Mouse (Mus musculus) hematopoietic stem cell, adult 5-6 weeks (primary cell): ENCODE results near the gene Ptcd3. TPM values are rescaled to one million over a fixed set of nuclear protein-coding genes. Genes with fewer than 3 reads are reported as not detected.
"Not testable (repeated sequence)": the region's sequence is repeated elsewhere in the genome, so short reads cannot be mapped to it uniquely, and the experiment has no call there.

Source experiments
- ATAC-seq, 2 experiments: fragments of 125-278 bp in 1 of 2; replicated peaks in 1 of 2; 2 replicates each; pipeline ENCODE4 v1.8.0; 2016 to 2017; ENCODE audit warnings: inconsistent platforms in 2 of 2, mild to moderate bottlenecking in 2 of 2, moderate number of reproducible peaks in 2 of 2, low read depth in 1 of 2, moderate TSS enrichment in 1 of 2; ENCODE audit not compliant: low FRiP score in 2 of 2, poor library complexity in 2 of 2, severe bottlenecking in 2 of 2, insufficient read depth in 1 of 2, low TSS enrichment in 1 of 2
- total RNA-seq: library from RNA; stranded (forward); fragments of 172-1452, 232-1000 nt; gene quantifications from 2 replicates; pipeline ENCODE4 v1.2.3, GENCODE M21; 2017

Gene Ptcd3
- total RNA-seq, 1 experiment from 2014 or later, result 188 TPM

DNA sequence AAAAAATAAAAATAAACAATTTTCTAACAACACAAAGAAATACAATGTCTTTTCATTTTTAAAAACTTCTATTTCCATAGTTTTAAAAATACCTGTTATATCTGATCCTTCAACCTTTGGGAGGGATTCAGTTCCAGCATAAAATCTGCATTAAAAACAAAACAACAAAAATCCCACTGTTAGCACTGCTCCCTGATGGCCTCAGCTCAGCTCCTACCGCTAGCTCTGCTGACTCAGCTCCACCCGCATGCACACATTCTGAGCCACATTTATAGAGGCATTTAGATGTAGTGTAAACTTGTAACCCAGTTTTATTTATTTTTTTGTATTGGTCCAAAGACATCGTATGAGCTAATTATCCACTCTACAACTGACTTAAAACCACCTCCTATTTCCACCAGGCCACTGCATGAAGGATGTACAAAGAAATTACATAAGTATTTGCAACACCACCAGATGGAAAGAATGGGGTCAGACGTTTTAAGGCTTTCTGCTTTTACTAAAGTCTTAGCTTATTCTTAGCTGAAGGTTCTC, 781 bp downstream of the Ptcd3 start:
- no peak for ATAC-seq

DNA sequence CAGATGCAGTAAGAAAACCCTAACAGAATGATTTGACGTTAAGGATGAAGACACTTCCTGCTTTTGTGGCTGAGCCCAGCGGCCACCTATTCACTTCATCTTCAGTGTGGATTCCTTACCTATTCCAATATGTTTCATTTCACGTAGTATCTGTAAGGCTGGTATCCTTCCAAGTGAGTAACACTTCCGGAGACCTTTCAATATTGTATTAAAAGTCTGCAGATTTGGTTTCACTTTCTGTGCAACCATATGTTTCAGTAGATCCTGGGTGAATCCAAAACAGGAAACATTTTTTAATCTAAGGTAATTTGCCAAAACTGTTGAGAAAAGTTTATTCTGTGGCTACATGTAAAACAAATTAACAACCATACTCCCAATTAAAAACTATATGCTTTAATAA, 15.3 kb downstream of the Ptcd3 start:
- no peak for ATAC-seq

DNA sequence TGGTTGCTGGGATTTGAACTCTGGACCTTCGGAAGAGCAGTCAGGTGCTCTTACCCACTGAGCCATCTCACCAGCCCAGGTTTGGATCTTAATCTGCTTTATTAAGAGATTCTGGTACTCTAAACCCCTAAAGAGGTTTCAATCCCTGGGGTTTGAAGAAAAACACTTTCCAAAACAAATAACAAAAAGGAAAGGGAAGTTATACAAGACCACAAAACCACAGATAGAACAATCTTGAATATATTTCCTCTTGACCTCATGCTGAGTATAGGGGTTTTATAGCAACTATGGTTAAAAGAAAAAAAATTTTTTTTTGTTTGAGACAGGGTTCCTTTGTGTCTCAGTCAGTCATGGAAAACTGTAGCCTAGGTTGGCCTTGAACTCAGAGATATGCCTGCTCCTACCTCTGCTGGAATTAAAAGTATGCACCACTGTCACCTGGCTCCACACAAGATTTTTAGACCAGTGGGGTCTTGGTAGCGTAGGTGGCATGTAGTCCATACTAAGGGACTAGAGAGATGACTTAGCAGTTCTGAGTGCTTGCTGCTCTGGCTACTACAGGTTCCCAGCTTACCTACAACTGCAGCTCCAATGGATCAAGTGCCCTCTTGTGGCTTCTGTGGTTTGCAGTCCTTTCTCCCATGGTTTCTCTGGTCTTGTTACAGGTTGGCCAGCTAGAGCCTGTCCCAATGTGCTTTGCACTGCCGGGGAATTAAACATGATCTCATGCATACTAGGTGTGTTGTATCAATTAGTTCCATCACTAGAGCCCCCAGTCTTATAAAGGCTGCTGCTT, 30.4 kb downstream of the Ptcd3 start:
- ATAC-seq, result peak; percentile 37 to 44; a peak in 3 of 4 replicates

DNA sequence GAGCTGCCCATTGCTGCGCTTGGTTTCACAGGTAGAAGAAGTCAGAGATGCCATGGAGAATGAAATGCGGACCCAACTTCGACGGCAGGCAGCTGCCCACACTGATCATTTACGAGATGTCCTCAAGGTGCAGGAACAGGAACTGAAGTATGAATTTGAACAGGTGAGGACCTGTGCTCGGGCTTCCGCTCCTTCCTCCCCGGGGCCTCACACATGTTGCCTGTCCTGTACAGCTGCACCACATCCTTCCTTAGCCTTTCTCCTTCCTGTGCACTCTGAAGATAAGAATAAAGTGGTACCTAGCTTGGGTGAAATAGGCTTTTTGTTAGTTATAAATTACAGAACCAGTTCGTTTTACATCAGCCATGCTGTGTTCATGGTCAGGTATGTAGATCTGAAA, 37.2 kb downstream of the Ptcd3 start:
- peak; percentile 81 to 83 for ATAC-seq

DNA sequence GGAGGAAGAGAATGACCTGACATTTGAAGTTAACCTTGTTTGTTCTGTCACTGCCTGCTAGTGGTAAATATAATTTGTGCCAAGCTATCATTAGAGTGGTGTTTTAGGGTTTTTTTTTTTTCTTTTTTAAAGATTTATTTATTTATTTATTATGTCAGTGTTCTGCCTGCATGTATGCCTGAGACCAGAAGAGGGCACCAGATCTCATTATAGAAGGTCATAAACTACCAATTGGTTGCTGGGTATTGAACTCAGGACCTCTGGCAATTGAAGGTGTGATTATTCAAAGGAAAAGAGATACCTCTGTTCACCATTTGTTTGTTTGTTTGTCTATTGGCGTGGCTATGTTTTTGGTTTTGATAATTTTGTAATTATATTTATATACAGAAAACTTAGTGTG, 39.7 kb downstream of the Ptcd3 start:
- no peak for ATAC-seq

DNA sequence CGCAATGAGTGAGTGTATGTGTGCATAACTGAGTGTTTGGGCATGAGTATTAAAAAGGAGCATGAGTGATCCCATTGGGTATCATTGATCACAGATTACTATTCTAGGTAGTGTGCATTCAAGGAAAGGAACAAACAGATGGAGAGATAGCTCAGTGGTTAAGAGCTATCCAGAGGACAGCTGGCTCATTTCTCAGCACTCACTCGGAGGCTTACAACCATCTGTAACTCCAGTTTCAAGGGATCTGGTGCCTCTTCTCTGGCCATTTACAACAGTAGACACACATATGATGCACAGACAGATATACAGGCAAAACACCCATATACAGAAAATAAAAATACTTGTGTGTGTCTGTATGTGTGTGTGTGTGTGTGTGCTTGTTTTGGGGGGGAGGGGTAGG, 40.8 kb downstream of the Ptcd3 start:
- ATAC-seq, result no peak

DNA sequence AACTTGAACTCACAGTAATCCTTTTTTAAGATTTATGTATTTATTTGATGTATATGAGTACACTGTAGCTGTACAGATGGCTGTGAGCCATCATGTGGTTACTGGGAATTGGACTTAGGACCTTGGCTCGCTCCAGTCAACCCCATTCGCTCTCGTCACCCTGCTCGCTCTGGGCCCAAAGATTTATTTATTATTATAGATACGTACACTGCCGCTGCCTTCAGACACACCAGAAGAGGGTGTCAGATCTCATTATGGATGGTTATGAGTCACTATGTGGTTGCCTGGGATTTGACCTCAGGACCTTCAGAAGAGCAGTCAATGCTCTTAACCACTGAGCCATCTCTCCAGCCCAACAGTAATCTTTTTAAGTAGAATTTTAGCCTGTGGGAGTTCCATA, 61.6 kb downstream of the Ptcd3 start:
- not testable (repeated sequence) for ATAC-seq

DNA sequence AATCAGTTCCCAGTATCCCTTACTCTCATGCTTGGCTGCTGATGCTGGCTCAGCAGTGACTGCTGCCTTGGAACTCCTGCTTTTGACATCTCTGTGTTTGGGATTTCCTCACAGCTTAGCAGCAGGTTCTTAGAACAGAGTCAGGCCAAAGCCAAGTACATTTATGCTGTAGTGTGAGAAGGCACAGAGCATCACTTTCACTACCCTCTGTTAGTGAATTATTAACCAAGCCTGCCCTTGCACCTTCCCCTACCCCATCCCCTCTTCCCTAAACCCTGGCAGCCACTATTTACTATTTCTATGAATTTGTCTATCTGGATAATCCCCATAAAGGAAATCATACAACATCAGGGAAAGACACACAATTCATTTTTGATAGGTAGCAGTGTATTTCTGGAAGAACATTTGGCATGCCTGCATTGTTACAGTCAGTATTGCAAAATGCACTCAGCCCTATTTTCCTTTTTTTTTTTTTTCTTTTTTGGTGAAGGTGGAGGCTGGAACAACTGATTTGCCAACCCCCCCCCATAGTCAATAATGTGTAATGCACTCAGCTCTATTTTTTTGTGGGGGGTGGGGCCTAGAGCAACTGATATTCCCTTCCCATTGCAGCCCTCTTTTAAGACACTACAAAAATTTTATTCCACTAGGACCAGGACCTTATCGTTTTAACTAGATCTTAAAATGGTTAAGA, 67.8 kb downstream of the Ptcd3 start:
- no peak for ATAC-seq

DNA sequence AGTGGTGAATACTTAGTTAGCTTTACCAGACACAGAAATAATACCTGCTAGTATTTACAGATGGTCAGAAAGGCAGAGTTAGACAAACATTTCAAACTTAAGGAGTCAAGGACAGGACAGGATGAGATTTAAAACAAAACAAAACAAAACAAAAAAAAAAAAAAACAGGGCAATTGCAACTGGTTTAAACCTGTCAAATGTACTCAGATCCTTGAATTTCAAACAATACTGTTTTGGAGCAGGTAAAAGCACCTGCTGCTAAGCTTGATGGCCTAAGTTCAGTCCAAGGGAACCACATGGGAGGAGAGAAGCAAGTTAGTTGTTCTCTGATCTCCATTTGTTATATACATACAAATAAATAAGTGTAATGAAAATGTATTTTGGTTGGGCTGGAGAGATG, 68.7 kb downstream of the Ptcd3 start:
- no peak for ATAC-seq

DNA sequence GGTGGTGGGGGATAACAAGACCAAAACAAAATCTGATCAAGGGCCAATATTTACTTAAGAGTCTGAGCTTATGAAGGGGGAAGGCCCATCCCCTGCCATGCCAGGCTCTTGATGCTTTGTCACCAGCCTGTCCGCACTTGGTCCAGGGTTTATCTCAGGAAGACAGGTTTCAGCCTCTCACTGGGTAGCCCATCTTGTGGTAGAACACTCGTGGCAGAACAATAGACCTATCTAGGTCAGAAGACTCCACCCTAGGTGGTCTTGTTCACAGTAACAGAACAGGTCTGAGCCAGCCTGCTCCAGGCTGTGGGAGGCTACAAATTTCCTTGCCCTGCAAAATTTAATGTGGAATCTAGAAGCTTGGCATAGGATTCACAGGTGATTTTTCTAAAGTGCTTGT, 71.7 kb downstream of the Ptcd3 start:
- ATAC-seq, result no peak

DNA sequence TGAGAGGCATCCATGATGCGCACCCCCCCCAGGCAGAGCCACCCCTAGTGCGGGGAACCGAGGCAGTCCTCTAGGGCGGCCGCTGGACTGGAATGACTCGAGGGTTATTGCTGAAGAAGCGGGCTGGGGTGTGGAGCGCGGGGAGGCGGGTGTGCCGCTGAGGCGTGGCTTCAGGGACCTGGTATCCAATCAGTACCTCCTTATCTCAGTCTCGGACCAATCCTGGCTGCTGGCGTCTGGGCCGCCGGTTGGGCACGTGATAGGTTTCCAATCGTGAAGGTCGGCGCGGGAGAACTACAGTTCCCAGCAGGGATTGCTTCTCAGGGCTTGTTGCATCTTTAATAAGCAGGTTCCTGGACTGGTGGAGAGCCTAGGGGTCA, 77.0 kb downstream of the Ptcd3 start:
- peak; percentile 98 to 99 for ATAC-seq

DNA sequence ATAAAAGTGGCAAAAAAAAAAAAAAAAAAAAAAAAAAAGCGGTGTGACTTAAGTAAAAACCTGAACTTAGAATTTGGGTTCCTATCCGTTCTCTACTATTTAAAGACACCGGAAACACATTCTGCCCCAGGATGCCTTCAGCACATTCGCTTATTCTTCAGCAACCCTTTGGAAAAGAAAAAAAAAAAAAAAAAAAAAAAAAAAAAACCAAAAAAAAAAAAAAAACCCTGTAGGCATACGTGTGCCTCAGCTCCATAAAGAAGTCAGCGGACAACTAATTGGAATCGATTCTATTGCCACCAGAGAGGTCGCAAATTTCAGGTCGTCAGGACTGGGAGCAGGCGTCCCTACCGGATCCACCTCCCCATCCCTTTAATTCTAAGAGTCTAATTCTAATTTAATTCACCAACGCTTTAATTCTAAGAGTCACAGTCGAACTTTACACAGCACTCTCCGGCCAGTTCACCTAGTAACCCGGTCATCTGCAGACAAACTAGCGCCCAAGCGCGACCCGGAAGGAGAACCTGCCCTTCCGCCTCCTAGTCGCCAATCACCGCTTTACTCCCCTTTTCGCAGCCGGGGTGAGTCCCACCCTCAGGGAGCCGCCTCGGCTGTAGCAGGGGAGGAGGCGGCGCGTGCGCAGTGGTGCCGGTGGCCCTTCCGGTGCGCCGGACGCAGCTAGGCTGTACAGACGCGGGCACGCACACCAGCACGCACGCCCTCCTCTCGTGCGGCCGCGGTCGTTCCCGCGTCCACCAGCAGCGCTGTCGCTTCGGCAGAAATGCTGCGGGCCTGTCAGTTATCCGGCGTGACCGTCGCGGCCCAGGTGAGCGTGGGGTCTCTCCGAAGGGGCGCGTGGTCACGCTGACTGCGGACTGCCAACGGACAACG, 77.6 kb downstream of the Ptcd3 start, which contains the start of gene Immt:
Gene Immt, plus strand, starts transcription at position 642 of the 891 bp plus-strand sequence.
- ATAC-seq, result peak; percentile 90 to 94

Other genes starting within 250 kb of the Ptcd3 start
- 0.06 TPM in 1 of 2 replicates, not detected in the other for gene Reep1, start 201.2 kb downstream of the Ptcd3 start, total RNA-seq
- 14.8 and 39.6 TPM in 2 replicates for gene Mrpl35, start 81.8 kb downstream of the Ptcd3 start, total RNA-seq
- gene Immt, start 77.4 kb downstream of the Ptcd3 start, total RNA-seq, result 104 and 121 TPM in 2 replicates
- gene Polr1a, start 303 bp upstream of the Ptcd3 start, total RNA-seq, result 87.4 and 100 TPM in 2 replicates
- gene St3gal5, start 188.8 kb upstream of the Ptcd3 start, total RNA-seq, result 20.6 and 22.6 TPM in 2 replicates